Mouse (Mus musculus): ENCODE measurements around the gene Cdyl. TPM values are rescaled to one million over a fixed set of nuclear protein-coding genes. Genes with fewer than 3 reads are reported as not detected.

Cdyl gene
- polyA plus RNA-seq, 1 experiment: 10.9 TPM

GRCm38 (mm10) chr13:35755655-35756283 is 96.1 kb downstream of the Cdyl start:
- H3ac ChIP-seq (ENCODE audit: control insufficient read depth, insufficient read length): no peak overlapping the region
- no peaks in the 10 kb centered on the region for H3K27me3 ChIP-seq (ENCODE audit: control insufficient read depth, insufficient read depth, insufficient read length)
- H3K36me3 ChIP-seq (ENCODE audit: control insufficient read depth, insufficient read depth): no peaks in the 10 kb centered on the region
- peak; percentile 87 for TF ChIP-seq CEBPB (IDR thresholded peaks at IDR 0.05; ENCODE audit: insufficient read depth, poor library complexity, severe bottlenecking)
- TF ChIP-seq E2F4 (IDR thresholded peaks at IDR 0.05; ENCODE audit: insufficient read depth): no peak
- peak overlapping the region; percentile 49 for H3K4me2 ChIP-seq (ENCODE audit: low read depth)
- H3K79me2 ChIP-seq (ENCODE audit: control insufficient read depth, insufficient read depth): peaks cover 88% of the 10 kb centered on the region
- no peak overlapping the region for H3K4me3 ChIP-seq

GRCm38 (mm10) chr13:35756393-35757338 is 97.0 kb downstream of the Cdyl start:
- Histone ChIP-seq H3K4me3 (no peak overlapping the region), H3ac (ENCODE audit: control insufficient read depth, insufficient read length) (no peak overlapping the region), H3K4me2 (ENCODE audit: low read depth) (peak overlapping the region; percentile 31), H3K36me3 (ENCODE audit: control insufficient read depth, insufficient read depth) (no peaks in the 10 kb centered on the region), H3K27me3 (ENCODE audit: control insufficient read depth, insufficient read depth, insufficient read length) (no peaks in the 10 kb centered on the region), H3K79me2 (ENCODE audit: control insufficient read depth, insufficient read depth) (peaks cover 86% of the 10 kb centered on the region)
- TF ChIP-seq POLR2AphosphoS2 (IDR thresholded peaks at IDR 0.05; ENCODE audit: insufficient read length, low read depth): no peak
- TF ChIP-seq REST (IDR thresholded peaks at IDR 0.05; ENCODE audit: insufficient read depth, insufficient read length): no peak
- TF ChIP-seq MYOG (IDR thresholded peaks at IDR 0.05; ENCODE audit: control insufficient read depth in 1 of 3, insufficient read depth in 1 of 3, insufficient read length in 2 of 3, low read depth in 2 of 3): peak in 1 of 3 experiments; percentile 78
- no peak for TF ChIP-seq USF1 (IDR thresholded peaks at IDR 0.05; ENCODE audit: low read depth)
- TF ChIP-seq MYOD1 (IDR thresholded peaks at IDR 0.05; ENCODE audit: control insufficient read depth in 1 of 3, insufficient read length in 2 of 3, low read depth in 2 of 3): peak in 2 of 3 experiments; percentile 56 to 74
- TF ChIP-seq E2F4 (IDR thresholded peaks at IDR 0.05; ENCODE audit: insufficient read depth): no peak
- TF ChIP-seq TCF3 (IDR thresholded peaks at IDR 0.05; ENCODE audit: insufficient read length, low read depth): no peak
- TF ChIP-seq SRF (IDR thresholded peaks at IDR 0.05; ENCODE audit: control insufficient read depth, insufficient read length, low read depth): no peak
- peak; percentile 17 for TF ChIP-seq TCF12 (IDR thresholded peaks at IDR 0.05; ENCODE audit: insufficient read depth, poor library complexity, severe bottlenecking)

GRCm38 (mm10) chr13:35760372-35760771 is 100.7 kb downstream of the Cdyl start:
- H3K36me3 ChIP-seq (ENCODE audit: control insufficient read depth, insufficient read depth): no peaks in the 10 kb centered on the region
- no peak overlapping the region for H3ac ChIP-seq (ENCODE audit: control insufficient read depth, insufficient read length)
- peak overlapping the region; percentile 40 for H3K4me2 ChIP-seq (ENCODE audit: low read depth)
- TF ChIP-seq TCF3 (IDR thresholded peaks at IDR 0.05; ENCODE audit: insufficient read length, low read depth) (no peak), POLR2A (IDR thresholded peaks at IDR 0.05; ENCODE audit: insufficient read length, low read depth) (no peak), MAX (IDR thresholded peaks at IDR 0.05; ENCODE audit: low read depth) (no peak), CEBPB (IDR thresholded peaks at IDR 0.05; ENCODE audit: insufficient read depth, poor library complexity, severe bottlenecking) (peak; percentile 96), MYOD1 (IDR thresholded peaks at IDR 0.05; ENCODE audit: control insufficient read depth in 1 of 3, insufficient read length in 2 of 3, low read depth in 2 of 3) (no peak)
- no peaks in the 10 kb centered on the region for H3K27me3 ChIP-seq (ENCODE audit: control insufficient read depth, insufficient read depth, insufficient read length)
- H3K4me3 ChIP-seq: no peak overlapping the region
- peaks cover 82% of the 10 kb centered on the region for H3K79me2 ChIP-seq (ENCODE audit: control insufficient read depth, insufficient read depth)

GRCm38 (mm10) chr13:35764559-35764958 is 104.9 kb downstream of the Cdyl start:
- TF ChIP-seq REST (IDR thresholded peaks at IDR 0.05; ENCODE audit: insufficient read depth, insufficient read length) (no peak), E2F4 (IDR thresholded peaks at IDR 0.05; ENCODE audit: insufficient read depth) (no peak), POLR2A (IDR thresholded peaks at IDR 0.05; ENCODE audit: insufficient read length, low read depth) (no peak), MYOG (IDR thresholded peaks at IDR 0.05; ENCODE audit: control insufficient read depth in 1 of 3, insufficient read depth in 1 of 3, insufficient read length in 2 of 3, low read depth in 2 of 3) (no peak), MYOD1 (IDR thresholded peaks at IDR 0.05; ENCODE audit: control insufficient read depth in 1 of 3, insufficient read length in 2 of 3, low read depth in 2 of 3) (no peak), SRF (IDR thresholded peaks at IDR 0.05; ENCODE audit: control insufficient read depth, insufficient read length, low read depth) (no peak), MAX (IDR thresholded peaks at IDR 0.05; ENCODE audit: low read depth) (no peak), TCF3 (IDR thresholded peaks at IDR 0.05; ENCODE audit: insufficient read length, low read depth) (no peak)
- H3K36me3 ChIP-seq (ENCODE audit: control insufficient read depth, insufficient read depth): no peaks in the 10 kb centered on the region
- H3ac ChIP-seq (ENCODE audit: control insufficient read depth, insufficient read length): no peak overlapping the region
- peaks cover 74% of the 10 kb centered on the region for H3K79me2 ChIP-seq (ENCODE audit: control insufficient read depth, insufficient read depth)
- no peak overlapping the region for H3K4me3 ChIP-seq
- no peaks in the 10 kb centered on the region for H3K27me3 ChIP-seq (ENCODE audit: control insufficient read depth, insufficient read depth, insufficient read length)
- H3K4me2 ChIP-seq (ENCODE audit: low read depth): no peak overlapping the region

GRCm38 (mm10) chr13:35765817-35766216 is 106.2 kb downstream of the Cdyl start:
- Histone ChIP-seq H3K4me3 (no peak overlapping the region), H3ac (ENCODE audit: control insufficient read depth, insufficient read length) (no peak overlapping the region), H3K36me3 (ENCODE audit: control insufficient read depth, insufficient read depth) (no peaks in the 10 kb centered on the region), H3K4me2 (ENCODE audit: low read depth) (no peak overlapping the region), H3K79me2 (ENCODE audit: control insufficient read depth, insufficient read depth) (peaks cover 78% of the 10 kb centered on the region), H3K27me3 (ENCODE audit: control insufficient read depth, insufficient read depth, insufficient read length) (no peaks in the 10 kb centered on the region)
- no peak for TF ChIP-seq E2F4 (IDR thresholded peaks at IDR 0.05; ENCODE audit: insufficient read depth)
- TF ChIP-seq TCF3 (IDR thresholded peaks at IDR 0.05; ENCODE audit: insufficient read length, low read depth): no peak
- TF ChIP-seq POLR2AphosphoS2 (IDR thresholded peaks at IDR 0.05; ENCODE audit: insufficient read length, low read depth): no peak
- TF ChIP-seq SRF (IDR thresholded peaks at IDR 0.05; ENCODE audit: control insufficient read depth, insufficient read length, low read depth): no peak
- no peak for TF ChIP-seq MYOD1 (IDR thresholded peaks at IDR 0.05; ENCODE audit: control insufficient read depth in 1 of 3, insufficient read length in 2 of 3, low read depth in 2 of 3)
- TF ChIP-seq CEBPB (IDR thresholded peaks at IDR 0.05; ENCODE audit: insufficient read depth, poor library complexity, severe bottlenecking): no peak
- no peak for TF ChIP-seq REST (IDR thresholded peaks at IDR 0.05; ENCODE audit: insufficient read depth, insufficient read length)
